Mouse (Mus musculus) liver, embryonic 14.5 days (tissue): ENCODE measurements around the gene Eef1akmt4. TPM values are rescaled to one million over a fixed set of nuclear protein-coding genes. Genes with fewer than 3 reads are reported as not detected.

Experiments
- microRNA counts: library from miRNA; unstranded; fragments of <30 nt; microRNA quantifications from one replicate; lab custom pipeline; 2016
- microRNA-seq: library from miRNA; unstranded; fragments of <30 nt; microRNA quantifications from one replicate; pipeline ENCODE4, GENCODE M21; 2016
- polyA plus RNA-seq, 2 experiments: library from polyadenylated mRNA; depleted of rRNA in 1 of 2; stranded (reverse) in 1 of 2; unstranded in 1 of 2; fragments of >200 nt; fragmentation: Nextera tagmentation in 1 of 2; extraction: Ambion mirVana in 1 of 2; gene quantifications; 2 replicates each; pipeline versions ENCODE4 v1.2.1 to v1.2.3; 2012 to 2014

Gene Eef1akmt4
- polyA plus RNA-seq, 2 experiments: 10.3 to 18.1 TPM

MicroRNAs encoded within 50 kb of the gene (microRNA counts, 519-probe panel; counts per million panel counts)
- microRNA mmu-miR-1224 (lab: Ali Mortazavi, UCI): 4,166 counts per million, percentile 17 among the panel's probes with 10 or more counts

Small RNAs within 50 kb of the gene (microRNA-seq; reads per million reads assigned to microRNA genes)
- not detected for gene Mir1224

Other genes starting within 250 kb of the Eef1akmt4 start
- gene Abcc5, start 185.2 kb upstream of the Eef1akmt4 start, polyA plus RNA-seq (2012; rRNA removed): 22.8 and 26.2 TPM in 2 replicates
- gene Abcc5, start 185.2 kb upstream of the Eef1akmt4 start, polyA plus RNA-seq (2014; fragmentation: Nextera tagmentation; extraction: Ambion mirVana): 14.5 and 15.7 TPM in 2 replicates
- gene Eif2b5, start 112.8 kb upstream of the Eef1akmt4 start, polyA plus RNA-seq (2012; rRNA removed): 19.6 and 23.3 TPM in 2 replicates
- gene Eif2b5, start 112.8 kb upstream of the Eef1akmt4 start, polyA plus RNA-seq (2014; fragmentation: Nextera tagmentation; extraction: Ambion mirVana): 39.0 and 44.1 TPM in 2 replicates
- 7.3 and 8.8 TPM in 2 replicates for gene Dvl3, start 94.6 kb upstream of the Eef1akmt4 start, polyA plus RNA-seq (2012; rRNA removed)
- 4.9 and 5.0 TPM in 2 replicates for gene Dvl3, start 94.6 kb upstream of the Eef1akmt4 start, polyA plus RNA-seq (2014; fragmentation: Nextera tagmentation; extraction: Ambion mirVana)
- gene Ap2m1, start 76.1 kb upstream of the Eef1akmt4 start, polyA plus RNA-seq (2012; rRNA removed): 259 and 268 TPM in 2 replicates
- gene Ap2m1, start 76.1 kb upstream of the Eef1akmt4 start, polyA plus RNA-seq (2014; fragmentation: Nextera tagmentation; extraction: Ambion mirVana): 364 and 392 TPM in 2 replicates
- gene Abcf3, start 63.0 kb upstream of the Eef1akmt4 start, polyA plus RNA-seq (2012; rRNA removed): 14.3 and 15.0 TPM in 2 replicates
- gene Abcf3, start 63.0 kb upstream of the Eef1akmt4 start, polyA plus RNA-seq (2014; fragmentation: Nextera tagmentation; extraction: Ambion mirVana): 19.5 and 24.4 TPM in 2 replicates
- 0.23 and 0.35 TPM in 2 replicates for gene Vwa5b2, start 22.1 kb upstream of the Eef1akmt4 start, polyA plus RNA-seq (2012; rRNA removed)
- gene Vwa5b2, start 22.1 kb upstream of the Eef1akmt4 start, polyA plus RNA-seq (2014; fragmentation: Nextera tagmentation; extraction: Ambion mirVana): 0.18 and 0.19 TPM in 2 replicates
- 0.04 and 0.08 TPM in 2 replicates for gene Gm49333, start within 50 bp of the Eef1akmt4 start, polyA plus RNA-seq (2012; rRNA removed)
- gene Gm49333, start within 50 bp of the Eef1akmt4 start, polyA plus RNA-seq (2014; fragmentation: Nextera tagmentation; extraction: Ambion mirVana): not detected in 2 replicates
- gene Alg3, start 142 bp downstream of the Eef1akmt4 start, polyA plus RNA-seq (2012; rRNA removed): 9.3 and 12.7 TPM in 2 replicates
- gene Alg3, start 142 bp downstream of the Eef1akmt4 start, polyA plus RNA-seq (2014; fragmentation: Nextera tagmentation; extraction: Ambion mirVana): 21.7 and 23.6 TPM in 2 replicates
- gene Camk2n2, start 9.7 kb downstream of the Eef1akmt4 start, polyA plus RNA-seq (2012; rRNA removed): 0.32 and 0.38 TPM in 2 replicates
- gene Camk2n2, start 9.7 kb downstream of the Eef1akmt4 start, polyA plus RNA-seq (2014; fragmentation: Nextera tagmentation; extraction: Ambion mirVana): 0.19 and 0.32 TPM in 2 replicates
- gene Ece2, start 18.2 kb downstream of the Eef1akmt4 start, polyA plus RNA-seq (2012; rRNA removed): 0.08 TPM in 1 of 2 replicates, not detected in the other
- gene Ece2, start 18.2 kb downstream of the Eef1akmt4 start, polyA plus RNA-seq (2014; fragmentation: Nextera tagmentation; extraction: Ambion mirVana): 0.04 TPM in 1 of 2 replicates, not detected in the other
- gene Psmd2, start 40.1 kb downstream of the Eef1akmt4 start, polyA plus RNA-seq (2012; rRNA removed): 61.5 and 89.2 TPM in 2 replicates
- 162 and 165 TPM in 2 replicates for gene Psmd2, start 40.1 kb downstream of the Eef1akmt4 start, polyA plus RNA-seq (2014; fragmentation: Nextera tagmentation; extraction: Ambion mirVana)
- gene Eif4g1, start 56.7 kb downstream of the Eef1akmt4 start, polyA plus RNA-seq (2012; rRNA removed): 76.0 and 101 TPM in 2 replicates
- gene Eif4g1, start 56.7 kb downstream of the Eef1akmt4 start, polyA plus RNA-seq (2014; fragmentation: Nextera tagmentation; extraction: Ambion mirVana): 65.1 and 76.7 TPM in 2 replicates
- 1.0 and 1.4 TPM in 2 replicates for gene Fam131a, start 81.6 kb downstream of the Eef1akmt4 start, polyA plus RNA-seq (2012; rRNA removed)
- 1.3 TPM in 2 replicates for gene Fam131a, start 81.6 kb downstream of the Eef1akmt4 start, polyA plus RNA-seq (2014; fragmentation: Nextera tagmentation; extraction: Ambion mirVana)
- gene Polr2h, start 106.1 kb downstream of the Eef1akmt4 start, polyA plus RNA-seq (2012; rRNA removed): 21.5 and 30.1 TPM in 2 replicates
- gene Polr2h, start 106.1 kb downstream of the Eef1akmt4 start, polyA plus RNA-seq (2014; fragmentation: Nextera tagmentation; extraction: Ambion mirVana): 45.4 and 49.6 TPM in 2 replicates
- gene Clcn2, start 106.2 kb downstream of the Eef1akmt4 start, polyA plus RNA-seq (2012; rRNA removed): 16.7 and 20.9 TPM in 2 replicates
- 4.9 and 5.6 TPM in 2 replicates for gene Clcn2, start 106.2 kb downstream of the Eef1akmt4 start, polyA plus RNA-seq (2014; fragmentation: Nextera tagmentation; extraction: Ambion mirVana)
- 0.42 and 0.71 TPM in 2 replicates for gene Chrd, start 121.5 kb downstream of the Eef1akmt4 start, polyA plus RNA-seq (2012; rRNA removed)
- 0.21 and 0.24 TPM in 2 replicates for gene Chrd, start 121.5 kb downstream of the Eef1akmt4 start, polyA plus RNA-seq (2014; fragmentation: Nextera tagmentation; extraction: Ambion mirVana)
- gene Thpo, start 122.9 kb downstream of the Eef1akmt4 start, polyA plus RNA-seq (2012; rRNA removed): 2.8 and 3.6 TPM in 2 replicates
- 3.6 and 3.7 TPM in 2 replicates for gene Thpo, start 122.9 kb downstream of the Eef1akmt4 start, polyA plus RNA-seq (2014; fragmentation: Nextera tagmentation; extraction: Ambion mirVana)